Mouse (Mus musculus) stomach, postnatal 0 days (tissue): Measurements from ENCODE around the gene Pprc1. TPM values are rescaled to one million over a fixed set of nuclear protein-coding genes. Genes with fewer than 3 reads are reported as not detected.
A peak's percentile ranks its signal among the peaks of the same experiment; 100 is the strongest.

Experiments
- ATAC-seq: fragments of 200-750 bp; cut with Nextera tagmentation; 2 replicates; pipeline ENCODE4 v1.8.0; 2017; ENCODE audit not compliant: low FRiP score, low TSS enrichment
- DNase-seq: peaks from one replicate; pipeline ENCODE4 v3.0.0-alpha.2; 2016; ENCODE audit warnings: low spot score
- H3K27ac ChIP-seq: fragments of 300-500 bp; sonication (generic); replicated peaks from 2 replicates; pipeline ENCODE4 v1.5.1; 2014; ENCODE audit warnings: mild to moderate bottlenecking, control low read depth
- H3K27me3 ChIP-seq: fragments of 300-500 bp; sonication (generic); 2 replicates; pipeline ENCODE4 v1.6.1; 2014; ENCODE audit warnings: low read length; ENCODE audit not compliant: control insufficient read depth, insufficient read depth
- H3K36me3 ChIP-seq: fragments of 300-500 bp; sonication (generic); 2 replicates; pipeline ENCODE4 v1.6.1; 2014; ENCODE audit warnings: low read length, mixed read lengths; ENCODE audit not compliant: control insufficient read depth, insufficient read depth
- H3K4me1 ChIP-seq: fragments of 300-500 bp; sonication (generic); replicated peaks from 2 replicates; pipeline ENCODE4 v1.6.1; 2014; ENCODE audit warnings: antibody characterized with exemption; ENCODE audit not compliant: control insufficient read depth, insufficient read depth
- H3K4me2 ChIP-seq: fragments of 300-500 bp; sonication (generic); replicated peaks from 2 replicates; pipeline ENCODE4 v1.6.1; 2014; ENCODE audit warnings: low read depth, mild to moderate bottlenecking, control low read depth, moderate library complexity
- H3K4me3 ChIP-seq: fragments of 300-500 bp; sonication (generic); 2 replicates; pipeline ENCODE4 v1.5.1; 2014; ENCODE audit warnings: low read depth, low read length, control low read depth
- H3K9ac ChIP-seq: fragments of 300-500 bp; sonication (generic); 2 replicates; pipeline ENCODE4 v1.6.1; 2014; ENCODE audit warnings: mild to moderate bottlenecking, low read length, control low read depth, mixed read lengths
- H3K9me3 ChIP-seq: fragments of 300-500 bp; sonication (generic); 2 replicates; pipeline ENCODE4 v1.6.1; 2016; ENCODE audit warnings: low read length; ENCODE audit not compliant: control insufficient read depth
- CTCF ChIP-seq: IDR thresholded peaks from 2 replicates; pipeline ENCODE4 v1.5.1; 2016; ENCODE audit warnings: antibody characterized with exemption, low read depth, mild to moderate bottlenecking, moderate library complexity
- EP300 ChIP-seq: optimal IDR thresholded peaks from 2 replicates; pipeline ENCODE3; 2016; ENCODE audit warnings: antibody characterized with exemption
- WGBS: fragments of 180-500 bp; shearing (Covaris S2); extraction: QIAGEN DNeasy Blood & Tissue Kit; methylation state at CpG from one replicate; pipeline ENCODE4 v1.1.7; 2014; 5-methylcytosine and 5-hydroxymethylcytosine counted together
- polyA plus RNA-seq: library from polyadenylated mRNA; unstranded; fragments of >200 nt; fragmentation: Nextera tagmentation; extraction: Ambion mirVana; gene quantifications from 2 replicates; pipeline ENCODE4 v1.2.1, GENCODE M21; 2015

Gene Pprc1
- polyA plus RNA-seq, 1 experiment from 2014 or later = 8.6 TPM

DNA sequence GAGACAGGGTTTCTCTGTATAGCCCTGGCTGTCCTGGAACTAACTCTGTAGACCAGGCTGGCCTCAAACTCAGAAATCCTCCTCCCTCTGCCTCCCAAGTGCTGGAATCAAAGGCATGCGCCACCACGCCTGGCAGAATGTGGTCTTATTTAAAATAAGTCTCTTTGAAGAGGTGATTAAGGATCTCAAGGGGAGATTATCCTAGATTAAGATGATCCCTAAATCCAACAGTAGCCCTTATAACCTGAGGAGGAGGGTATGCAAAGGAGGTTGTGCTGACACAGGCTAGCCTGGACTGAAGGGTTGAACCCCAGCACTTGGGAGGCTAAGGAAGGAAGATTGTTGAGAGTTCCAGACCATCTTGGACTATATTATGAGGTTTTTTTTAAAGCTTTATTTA, 28.7 kb upstream of the Pprc1 start:
- Histone ChIP-seq H3K9me3 (no peaks in the 10 kb centered on the region), H3K27ac (no peak overlapping the region), H3K9ac (no peak overlapping the region), H3K4me1 (no peaks in the 10 kb centered on the region), H3K4me2 (no peak overlapping the region), H3K4me3 (no peak overlapping the region), H3K27me3 (no peaks in the 10 kb centered on the region), H3K36me3 (no peaks in the 10 kb centered on the region)
- no peak for TF ChIP-seq EP300
- no peak for TF ChIP-seq CTCF
- ATAC-seq (no peak), DNase-seq (no peak)
- 73% methylated on average over 2 of the region's 2 CpGs for WGBS

DNA sequence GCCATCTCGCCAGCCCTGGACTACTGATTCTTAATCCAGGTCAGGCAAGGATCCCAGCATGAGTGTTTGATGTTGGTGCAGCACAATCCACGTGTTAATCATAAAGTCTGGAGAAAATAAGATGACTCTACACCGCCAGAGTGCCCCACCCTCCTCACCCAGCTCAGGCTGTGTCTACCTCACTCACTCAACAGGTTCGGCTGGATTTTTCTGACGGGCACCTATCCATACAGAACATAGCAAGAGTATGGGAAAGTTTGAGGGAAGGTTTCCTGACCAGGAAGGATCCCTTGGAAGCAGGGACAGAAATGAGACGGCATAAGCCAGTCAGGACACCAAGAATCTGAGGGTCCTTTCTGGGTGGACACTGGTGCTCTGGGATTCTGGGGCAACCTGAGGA, 19.7 kb upstream of the Pprc1 start:
- 52% methylated on average over 6 of the region's 6 CpGs for whole genome bisulfite sequencing
- Histone ChIP-seq H3K4me2 (no peak overlapping the region), H3K4me1 (no peaks in the 10 kb centered on the region), H3K27me3 (no peaks in the 10 kb centered on the region), H3K9me3 (no peaks in the 10 kb centered on the region), H3K9ac (no peak overlapping the region), H3K4me3 (no peak overlapping the region), H3K27ac (peak overlapping the region; percentile 65), H3K36me3 (no peaks in the 10 kb centered on the region)
- DNase-seq (peak; percentile 81), ATAC-seq (peak; percentile 90)
- TF ChIP-seq EP300 (peak; percentile 51), CTCF (no peak)

DNA sequence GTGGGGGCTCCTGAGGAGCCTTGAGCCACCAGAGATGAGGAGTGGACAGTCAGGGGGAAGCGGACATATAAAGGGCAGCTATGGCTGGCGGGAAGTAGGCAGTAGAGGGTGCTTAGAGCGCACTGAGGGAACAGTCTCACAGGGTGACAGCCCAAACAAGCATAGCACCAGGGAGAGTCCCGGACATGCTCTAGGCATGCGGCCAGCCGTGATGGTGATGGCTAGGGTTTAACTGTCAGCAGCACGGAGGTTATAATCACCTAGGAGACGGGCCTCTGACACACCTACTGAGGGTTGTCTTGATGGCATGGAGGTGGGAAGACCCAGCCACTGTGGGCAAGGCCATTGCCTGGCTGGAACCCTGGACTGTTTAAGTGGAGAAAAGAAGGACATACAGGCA, 18.1 kb upstream of the Pprc1 start:
- 47% methylated on average over 8 of the region's 8 CpGs for WGBS
- Histone ChIP-seq H3K4me1 (no peaks in the 10 kb centered on the region), H3K4me2 (no peak overlapping the region), H3K9ac (no peak overlapping the region), H3K27ac (no peak overlapping the region), H3K36me3 (0 out of 2 replicates have a peak, but pooled peaks cover 2% of the 10 kb centered on the region), H3K4me3 (no peak overlapping the region), H3K9me3 (no peaks in the 10 kb centered on the region), H3K27me3 (no peaks in the 10 kb centered on the region)
- no peak for DNase-seq
- no peak for TF ChIP-seq CTCF
- no peak for TF ChIP-seq EP300
- 0 out of 2 replicates have a peak, but pooled peaks have one; percentile 6 for ATAC-seq

DNA sequence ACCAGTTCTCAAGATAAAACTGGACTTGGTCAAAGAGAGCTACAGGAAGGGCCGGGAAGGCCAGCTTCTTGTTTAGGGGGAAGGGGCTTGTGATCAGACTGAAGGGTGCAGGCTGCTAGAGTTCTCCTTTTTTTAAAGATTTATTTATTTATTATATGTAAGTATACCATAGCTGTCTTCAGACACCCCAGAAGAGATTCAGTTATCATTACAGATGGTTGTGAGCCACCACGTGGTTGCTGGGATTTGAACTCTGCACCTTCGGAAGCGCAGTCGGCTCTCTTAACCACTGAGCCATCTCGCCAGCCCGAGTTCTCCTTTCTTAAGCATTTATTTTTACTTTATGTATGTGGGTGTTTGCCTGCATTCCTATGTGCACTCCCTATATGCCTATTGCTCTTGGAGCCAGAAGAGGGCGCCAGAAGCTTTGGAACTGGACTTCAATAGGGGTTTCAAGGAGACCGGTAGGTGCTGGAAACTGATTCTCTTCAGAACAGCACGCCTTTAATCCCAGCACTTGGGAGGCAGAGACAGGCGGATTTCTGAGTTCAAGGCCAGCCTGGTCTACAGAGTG, 15.9 kb upstream of the Pprc1 start:
- no peak for ATAC-seq
- Histone ChIP-seq H3K9ac (no peak overlapping the region), H3K9me3 (no peaks in the 10 kb centered on the region), H3K4me1 (no peaks in the 10 kb centered on the region), H3K27ac (no peak overlapping the region), H3K4me2 (no peak overlapping the region), H3K27me3 (no peaks in the 10 kb centered on the region), H3K36me3 (peaks cover 13% of the 10 kb centered on the region), H3K4me3 (no peak overlapping the region)
- 72% methylated on average over 11 of the region's 11 CpGs for WGBS
- TF ChIP-seq CTCF (peak; percentile 65), EP300 (no peak)
- DNase-seq = no peak

DNA sequence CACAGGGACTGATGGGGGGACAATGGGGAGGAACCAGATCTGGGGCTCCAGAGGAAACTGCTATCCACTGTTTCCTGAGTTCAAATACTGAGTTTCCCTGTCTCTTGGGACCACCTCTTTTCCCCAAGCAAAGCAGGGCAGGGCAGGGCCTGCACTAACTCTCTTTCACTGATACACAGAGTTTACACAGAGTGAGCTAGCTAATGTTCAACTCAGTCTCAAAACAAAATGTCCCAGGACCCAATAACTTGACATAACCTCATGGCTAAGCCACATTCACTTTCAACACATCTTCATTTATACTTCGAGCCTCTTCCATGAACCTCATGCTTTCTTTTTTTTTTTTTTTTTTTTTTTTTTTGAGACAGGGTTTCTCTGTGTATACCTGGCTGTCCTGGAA, 15.0 kb upstream of the Pprc1 start:
- no peak for DNase-seq
- H3K27ac ChIP-seq = no peak overlapping the region
- no peaks in the 10 kb centered on the region for H3K4me1 ChIP-seq
- H3K4me2 ChIP-seq = no peak overlapping the region
- no peak for ATAC-seq
- H3K4me3 ChIP-seq = no peak overlapping the region
- no peaks in the 10 kb centered on the region for H3K27me3 ChIP-seq
- WGBS = 64% methylated on average over 1 of the region's 1 CpGs
- H3K9me3 ChIP-seq = no peaks in the 10 kb centered on the region
- no peak for TF ChIP-seq EP300
- TF ChIP-seq CTCF = no peak
- H3K36me3 ChIP-seq = peaks cover 21% of the 10 kb centered on the region
- no peak overlapping the region for H3K9ac ChIP-seq

DNA sequence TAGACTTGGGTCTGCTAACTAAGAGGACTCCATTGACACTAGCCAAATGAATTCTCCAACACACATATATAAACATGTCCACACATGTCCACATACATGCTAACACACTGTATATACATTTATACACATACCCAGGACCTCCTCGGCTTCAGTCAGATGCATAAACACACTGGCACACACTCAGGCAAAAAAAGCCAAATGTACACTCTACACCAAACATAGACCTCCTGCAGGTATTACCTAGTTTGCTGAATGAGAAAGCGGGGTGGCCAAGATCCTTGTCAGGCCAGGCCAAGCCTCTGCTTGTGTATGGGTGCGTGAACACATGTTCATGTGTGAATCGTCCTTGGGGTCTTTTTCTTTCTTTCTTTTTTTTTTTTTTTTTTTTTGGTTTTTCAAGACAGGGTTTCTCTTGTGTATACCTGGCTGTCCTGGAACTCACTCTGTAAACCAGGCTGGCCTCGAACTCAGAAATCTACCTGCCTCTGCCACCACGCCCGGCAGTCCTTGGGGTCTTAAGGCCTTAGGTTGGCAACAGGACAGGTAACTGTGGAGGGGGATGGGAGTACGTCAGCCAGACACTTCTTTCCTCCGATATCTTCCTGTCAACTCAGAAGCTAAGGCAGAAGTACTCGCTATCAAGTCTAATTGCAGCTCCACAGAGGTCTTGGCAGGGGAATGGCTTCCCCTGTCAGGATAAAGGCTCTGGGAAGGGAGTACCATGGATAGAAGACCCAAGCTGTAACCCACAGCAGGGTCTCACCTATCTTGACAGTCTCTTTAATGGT, 14.3 kb upstream of the Pprc1 start:
- DNase-seq = no peak
- 90% methylated on average over 10 of the region's 10 CpGs for WGBS
- H3K4me2 ChIP-seq = no peak overlapping the region
- H3K36me3 ChIP-seq = peaks cover 28% of the 10 kb centered on the region
- no peaks in the 10 kb centered on the region for H3K4me1 ChIP-seq
- ATAC-seq = no peak
- TF ChIP-seq CTCF (no peak), EP300 (no peak)
- H3K4me3 ChIP-seq = no peak overlapping the region
- no peaks in the 10 kb centered on the region for H3K9me3 ChIP-seq
- no peak overlapping the region for H3K27ac ChIP-seq
- H3K27me3 ChIP-seq = no peaks in the 10 kb centered on the region
- no peak overlapping the region for H3K9ac ChIP-seq
